Mouse (Mus musculus) frontal cortex, postnatal 36 days (tissue): ENCODE data around the gene Ccdc136.

ENCODE experiments used
- DNase-seq, 2 experiments: peaks; one replicate each; pipeline ENCODE4 v3.0.0; 2022; ENCODE audit warnings: low spot score in 2 of 2

Ccdc136 gene

GRCm38 (mm10) chr6:29436461-29436934, 40.4 kb downstream of the Ccdc136 start:
- no peak for DNase-seq

- no peak for DNase-seq
Observed at GRCm38 (mm10) chr6:29439251-29439650, 43.1 kb downstream of the Ccdc136 start.

DNA sequence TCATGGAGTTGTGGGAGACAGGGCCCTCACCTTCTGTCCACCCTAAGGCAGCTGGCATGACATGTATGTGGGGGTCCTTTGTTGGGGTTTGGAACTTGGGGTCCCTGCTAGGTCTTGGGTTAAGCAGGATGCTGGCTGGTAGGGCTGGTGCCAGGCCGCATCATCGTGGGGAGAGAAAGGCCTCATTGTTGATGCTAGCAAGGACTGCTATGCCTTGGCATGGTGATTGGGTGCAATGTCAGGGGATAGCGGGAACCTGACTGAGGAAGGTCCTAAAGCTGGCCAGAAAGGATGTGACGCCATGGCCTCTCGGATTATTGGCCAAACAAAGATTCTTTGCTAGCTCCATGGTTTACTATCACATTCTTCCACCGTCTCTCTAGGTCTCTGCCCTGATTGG, 43.7 kb downstream of the Ccdc136 start:
- DNase-seq, result no peak

DNA sequence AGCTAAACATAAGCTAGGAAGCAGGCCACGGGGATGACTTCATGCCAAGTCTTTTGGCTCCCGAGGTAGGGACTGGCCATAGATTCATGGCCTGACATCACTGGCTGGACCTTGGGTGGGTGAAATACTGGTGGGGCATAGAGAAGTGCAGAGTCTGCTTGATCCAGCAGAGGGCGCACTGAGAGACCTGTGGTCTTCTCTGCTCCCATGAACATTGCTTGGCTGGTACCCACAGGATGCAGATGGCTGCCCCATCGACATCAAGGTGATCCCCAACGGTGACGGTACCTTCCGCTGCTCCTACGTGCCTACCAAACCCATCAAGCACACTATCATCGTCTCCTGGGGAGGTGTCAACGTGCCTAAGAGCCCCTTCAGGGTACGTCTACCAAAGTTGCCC, 48.7 kb downstream of the Ccdc136 start:
- no peak for DNase-seq

DNA sequence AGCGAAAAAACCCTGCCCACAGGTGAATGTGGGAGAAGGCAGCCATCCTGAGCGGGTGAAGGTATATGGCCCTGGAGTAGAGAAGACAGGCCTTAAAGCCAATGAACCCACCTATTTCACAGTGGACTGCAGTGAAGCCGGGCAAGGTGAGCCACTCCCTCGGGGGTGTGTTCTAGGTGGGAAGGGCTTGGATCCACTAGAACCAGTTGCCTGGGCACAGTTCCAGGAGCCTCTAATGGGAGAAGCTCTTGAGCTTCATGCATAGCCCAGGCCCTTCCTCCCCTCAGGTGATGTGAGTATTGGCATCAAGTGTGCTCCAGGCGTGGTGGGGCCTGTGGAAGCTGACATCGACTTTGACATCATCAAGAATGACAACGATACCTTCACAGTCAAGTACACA, 49.2 kb downstream of the Ccdc136 start:
- DNase-seq, result no peak

GRCm38 (mm10) chr6:29449858-29450257, 53.7 kb downstream of the Ccdc136 start:
- DNase-seq, result no peak

DNA sequence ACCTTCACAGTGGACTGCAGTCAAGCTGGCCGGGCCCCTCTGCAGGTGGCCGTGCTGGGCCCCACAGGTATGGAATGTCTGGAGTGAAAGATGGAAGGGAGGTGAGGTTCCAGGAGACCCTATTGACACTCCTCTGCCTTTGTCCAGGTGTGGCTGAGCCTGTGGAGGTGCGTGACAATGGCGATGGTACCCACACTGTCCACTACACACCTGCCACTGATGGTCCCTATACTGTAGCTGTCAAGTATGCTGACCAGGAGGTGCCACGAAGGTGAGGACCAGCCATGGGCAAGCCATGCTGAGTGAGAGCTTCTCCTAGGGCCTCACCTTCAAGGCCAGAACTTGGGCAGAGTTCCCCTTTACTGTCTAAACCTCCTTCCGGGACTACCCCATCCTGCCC, 54.6 kb downstream of the Ccdc136 start:
- no peak for DNase-seq

DNA sequence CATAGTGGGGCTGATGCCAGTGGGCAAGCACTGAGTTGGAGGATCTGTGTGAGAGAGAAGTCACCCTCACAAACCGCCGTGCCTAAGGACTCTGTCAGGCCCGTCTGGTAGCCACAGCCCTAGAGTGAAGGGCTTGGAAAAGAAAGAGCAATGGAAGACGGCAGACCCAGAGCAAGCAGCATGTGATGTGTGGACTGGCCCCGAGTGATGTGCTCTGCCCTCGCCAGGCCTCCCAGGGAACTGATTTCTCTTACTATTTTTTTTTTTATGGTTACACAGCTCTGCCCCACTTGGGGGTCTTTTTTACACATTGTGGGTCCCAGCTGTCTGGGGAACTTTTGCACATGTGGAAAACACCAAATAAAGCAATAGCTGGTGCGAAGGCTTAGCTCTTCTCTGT, 65.4 kb downstream of the Ccdc136 start:
- DNase-seq, result no peak

DNA sequence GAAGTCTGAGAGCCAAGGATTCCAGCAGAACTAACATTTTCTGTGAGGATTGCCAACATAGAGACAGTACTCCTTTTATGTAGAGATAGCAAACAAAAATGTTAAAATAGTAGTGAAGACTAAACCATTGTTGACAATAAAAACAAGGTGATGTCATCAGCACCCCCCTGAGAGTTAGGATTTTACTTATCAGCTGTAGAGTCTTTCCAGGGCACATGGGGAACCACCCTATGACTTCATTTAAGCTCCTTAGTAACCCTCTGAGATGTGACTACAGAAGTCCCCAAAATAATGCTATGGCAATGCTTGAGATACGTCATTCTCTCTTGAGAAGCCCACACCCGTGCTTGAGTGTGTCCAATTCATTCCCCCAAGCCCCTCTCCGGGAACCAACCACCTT, 67.3 kb downstream of the Ccdc136 start:
- no peak for DNase-seq

DNA sequence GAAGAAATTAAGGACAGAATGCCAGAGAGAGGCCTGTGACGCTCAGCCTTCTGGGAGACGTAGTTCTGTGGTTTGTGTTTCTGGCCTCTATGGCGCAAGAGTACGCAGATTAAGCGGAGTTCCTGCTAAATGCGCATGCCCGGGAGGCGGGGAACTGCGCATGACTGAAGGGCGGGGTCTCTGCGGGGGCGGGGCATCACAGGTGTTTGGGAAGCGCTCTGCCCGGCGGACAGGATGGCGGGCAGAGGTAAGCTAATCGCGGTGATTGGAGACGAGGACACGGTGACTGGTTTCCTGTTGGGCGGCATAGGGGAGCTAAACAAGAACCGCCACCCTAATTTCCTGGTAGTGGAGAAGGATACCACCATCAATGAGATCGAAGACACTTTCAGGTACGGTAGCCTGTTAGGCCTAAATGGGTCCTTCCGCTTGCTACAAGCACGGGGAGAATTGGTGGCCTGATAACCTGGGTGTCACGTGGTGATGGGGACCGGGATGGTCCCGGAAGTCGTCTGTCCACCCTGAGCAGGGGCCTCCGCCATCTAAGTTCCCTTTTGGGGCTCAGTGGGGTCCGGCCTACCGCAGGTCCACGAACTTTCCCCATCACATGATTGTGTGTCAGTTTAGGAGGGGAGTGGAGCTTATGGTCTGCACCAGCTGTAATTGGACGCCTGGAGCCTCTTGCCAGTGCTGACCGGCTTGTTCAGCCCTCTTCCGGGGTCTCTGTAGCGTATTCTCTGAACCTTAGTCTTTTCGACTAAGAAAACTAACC, 71.7 kb downstream of the Ccdc136 start, which contains the start of gene Atp6v1f:
Atp6v1f (plus strand) TSS at position 136 of the 772 bp plus-strand sequence.
- peak; percentile 92 to 93 for DNase-seq

DNA sequence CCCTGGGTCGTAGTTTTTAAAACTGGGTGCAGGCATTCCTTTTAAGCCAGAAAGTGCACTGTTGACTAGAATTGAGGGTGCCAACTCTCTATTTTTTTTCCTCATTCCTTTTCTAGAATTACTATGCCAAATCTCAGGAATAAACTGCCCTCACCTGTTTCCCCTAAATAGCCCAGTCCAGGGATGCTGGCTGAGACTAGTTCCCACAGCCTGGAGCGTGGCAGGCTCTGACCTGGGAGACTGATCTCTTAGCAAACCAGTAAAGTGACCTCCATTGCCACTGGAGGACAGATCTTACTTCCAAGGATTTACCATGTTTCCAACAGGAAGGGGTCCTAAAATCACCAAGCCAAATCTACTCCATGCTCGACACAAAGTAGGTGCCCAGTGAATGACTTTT, 72.7 kb downstream of the Ccdc136 start:
- no peak for DNase-seq

DNA sequence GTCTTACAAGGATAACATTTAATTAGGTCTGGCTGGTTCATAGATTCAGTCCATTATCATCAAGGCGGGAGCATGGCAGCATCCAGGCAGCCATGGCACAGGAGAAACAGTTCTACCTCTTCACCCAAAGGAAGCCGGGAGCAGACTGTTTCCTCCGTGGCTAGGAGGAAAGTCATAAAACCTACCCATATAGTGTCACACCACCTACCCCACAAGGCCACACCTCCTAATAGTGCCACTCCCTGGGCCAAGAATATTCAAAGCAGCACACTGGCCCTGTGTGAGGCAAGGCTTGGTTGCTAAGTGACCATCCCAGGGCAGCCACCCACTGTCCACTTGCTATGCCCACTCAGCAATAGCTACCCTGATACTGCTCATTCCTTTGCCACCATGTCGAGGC, 75.0 kb downstream of the Ccdc136 start, which contains the start of gene Atp6v1fnb:
Atp6v1fnb (plus strand) TSS at position 301 of the 400 bp plus-strand sequence.
- DNase-seq, result no peak

DNA sequence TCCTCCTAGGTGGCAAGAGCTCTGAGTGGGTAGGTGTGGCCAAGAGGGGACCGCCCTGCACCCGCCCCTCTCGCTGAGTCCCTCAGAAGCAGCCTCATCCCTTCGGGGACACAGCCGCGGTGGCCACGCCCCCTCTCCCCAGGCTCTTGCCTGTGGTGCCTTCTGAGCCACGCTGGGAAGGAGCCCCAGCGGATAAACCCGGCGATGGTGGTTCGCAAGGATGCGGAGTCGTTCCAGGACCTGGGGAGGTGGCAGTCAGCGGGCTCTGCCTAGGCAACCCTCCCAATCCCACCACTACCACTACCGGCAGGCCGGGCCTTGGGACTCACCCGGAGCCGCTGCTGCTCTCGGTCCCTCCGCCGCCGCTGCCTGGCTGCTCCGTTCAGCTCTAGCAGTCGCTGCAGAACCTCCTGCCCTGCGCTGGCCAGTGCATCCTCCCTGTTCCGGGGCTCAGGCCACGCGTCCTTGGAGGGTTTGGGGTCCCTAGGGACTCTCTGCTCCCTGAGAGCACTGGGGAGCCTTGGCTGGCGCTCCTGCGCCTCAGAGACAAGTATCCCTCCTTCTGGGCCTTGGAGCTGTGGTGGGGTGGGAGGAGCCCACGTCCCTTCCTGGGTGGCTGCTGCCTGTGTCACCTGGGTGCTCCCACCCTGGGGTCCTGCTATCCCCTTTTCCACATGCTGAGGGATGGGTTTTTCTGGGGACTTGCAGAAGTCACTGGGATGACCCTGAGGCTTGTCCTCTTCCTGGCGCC, 78.0 kb downstream of the Ccdc136 start:
- DNase-seq, result peak; percentile 66 to 68

DNA sequence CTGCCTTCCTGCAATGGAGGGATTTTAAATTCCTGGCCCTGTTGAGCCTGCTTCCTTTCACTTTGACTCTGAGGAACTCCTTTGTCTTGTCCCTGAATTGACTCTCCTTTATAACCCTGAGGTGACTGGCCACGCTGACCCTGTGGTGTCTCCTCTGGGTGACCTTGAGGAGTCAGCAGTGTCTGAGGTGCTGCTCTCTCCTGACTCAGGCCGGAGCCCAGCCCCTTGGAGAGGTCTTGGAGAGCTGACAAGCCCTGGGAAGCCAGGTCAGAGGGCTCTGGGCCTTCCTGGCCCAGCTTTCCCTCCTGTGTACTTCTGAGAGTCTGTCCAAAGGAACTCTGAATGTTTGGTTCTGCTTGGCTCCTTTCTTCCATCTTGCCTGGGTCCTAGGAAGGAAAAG, 78.6 kb downstream of the Ccdc136 start:
- DNase-seq, result no peak
